Mouse (Mus musculus) sigmoid colon, adult 10 weeks (tissue): ENCODE measurements around the gene Chordc1. TPM values are rescaled to one million over a fixed set of nuclear protein-coding genes. Genes with fewer than 3 reads are reported as not detected.

Experiments used
- polyA plus RNA-seq: library from polyadenylated mRNA; stranded (reverse); fragments of 350-450 nt; fragmentation: Illumina TruSeq; extraction: RNeasy Lipid Tissue Mini Kit (QIAGEN cat#74804); gene quantifications from one replicate; pipeline ENCODE4 v1.2.3, GENCODE M21; 2014; ENCODE audit warnings: low read depth, low replicate concordance

The Chordc1 gene
- 165 TPM for polyA plus RNA-seq

GRCm38 (mm10) chr9:18291571-18292429, at the start of gene Chordc1:
TSS of gene Chordc1 (plus strand) at chr9:18292125.

Other genes with a start within 250 kb of the Chordc1 start
- 6.1 TPM for gene Naalad2, start 110.9 kb downstream of the Chordc1 start, polyA plus RNA-seq
- gene Ubtfl1, start 112.3 kb downstream of the Chordc1 start, polyA plus RNA-seq, result not detected
- not detected for gene Mbd3l2, start 138.5 kb downstream of the Chordc1 start, polyA plus RNA-seq
- gene Zfp558, start 186.1 kb downstream of the Chordc1 start, polyA plus RNA-seq, result 9.7 TPM
- not detected for gene Mbd3l1, start 186.2 kb downstream of the Chordc1 start, polyA plus RNA-seq